Mouse (Mus musculus) left cerebral cortex, adult 2 months (tissue): Measurements from ENCODE around the gene Iqcb1. TPM values are rescaled to one million over a fixed set of nuclear protein-coding genes. Genes with fewer than 3 reads are reported as not detected.

Experiments used
- DNase-seq, 2 experiments: peaks; one replicate each; pipeline ENCODE4 v3.0.0; 2021 to 2022; ENCODE audit warnings: low spot score in 2 of 2, mixed read lengths in 1 of 2; ENCODE audit errors: extremely low spot score in 1 of 2
- H3K27ac ChIP-seq: fragments of 200-600 bp; 2 replicates; pipeline ENCODE4 v1.8.1; 2022
- H3K4me3 ChIP-seq: fragments of 200-600 bp; 2 replicates; pipeline ENCODE4 v1.8.1; 2022
- CTCF ChIP-seq: fragments of 200-600 bp; IDR thresholded peaks from 2 replicates; pipeline ENCODE4 v1.8.1; 2022; ENCODE audit warnings: antibody characterized with exemption, mild to moderate bottlenecking, moderate library complexity
- intact Hi-C: fragments of 180-260 bp; cut with DNase I; formaldehyde crosslinking; loops from one replicate; pipeline ENCODE4 v1.15.1; 2025
- microRNA-seq, 2 experiments: library from miRNA; unstranded; fragments of <30 nt; microRNA quantifications; one replicate each; pipeline ENCODE4 v1.2.0; 2021
- total RNA-seq, 2 experiments: library from RNA; stranded (reverse); gene quantifications; 2 replicates each; pipeline ENCODE4 v1.2.3; 2021

Gene Iqcb1
- total RNA-seq, 2 experiments from 2014 or later = 41.9 to 49.2 TPM

- Histone ChIP-seq H3K4me3 (no peak overlapping the region), H3K27ac (no peak overlapping the region)
- intact Hi-C loops = no loop called here
- no peak for DNase-seq
- TF ChIP-seq CTCF = no peak
These were observed 86.0 kb downstream of the Iqcb1 start for GRCm38 (mm10) chr16:36914195-36914594.

GRCm38 (mm10) chr16:36918505-36918904, 90.3 kb downstream of the Iqcb1 start:
- peak overlapping the region; percentile 24; the same call in 1 of the 2 replicates for H3K27ac ChIP-seq
- intact Hi-C loops = no loop called here
- TF ChIP-seq CTCF = no peak
- no peak for DNase-seq
- no peak overlapping the region for H3K4me3 ChIP-seq

GRCm38 (mm10) chr16:36920410-36920809, 92.2 kb downstream of the Iqcb1 start:
- no peak for TF ChIP-seq CTCF
- Histone ChIP-seq H3K27ac (no peak overlapping the region), H3K4me3 (no peak overlapping the region)
- DNase-seq = no peak
- intact Hi-C loops = loop anchor here (2.0 kb wide), 1 partner anchor 90 kb away; the partner anchor contains the start of gene Polq

GRCm38 (mm10) chr16:36921067-36921613, 93.0 kb downstream of the Iqcb1 start:
- Histone ChIP-seq H3K4me3 (no peak overlapping the region), H3K27ac (no peak overlapping the region)
- no peak for TF ChIP-seq CTCF
- intact Hi-C loops = loop anchor here (2.0 kb wide), 1 partner anchor 90 kb away; the partner anchor contains the start of gene Polq
- DNase-seq = no peak

GRCm38 (mm10) chr16:36921980-36922379, 93.8 kb downstream of the Iqcb1 start:
- Histone ChIP-seq H3K27ac (no peak overlapping the region), H3K4me3 (no peak overlapping the region)
- intact Hi-C loops = loop anchor here (2.0 kb wide), 1 partner anchor 89 kb away; the partner anchor contains the start of gene Polq
- TF ChIP-seq CTCF = no peak
- DNase-seq = no peak

Small RNA genes lying within 50 kb of the gene (microRNA-seq; reads per million reads assigned to microRNA genes)
- gene Gm22617 = 0 reads per million in 2 experiments

Other genes with a start within 250 kb of the Iqcb1 start
- gene Cd86, start 162.3 kb upstream of the Iqcb1 start, total RNA-seq = 1 to 10 TPM; 1.6 to 1.7 TPM
- under 1 TPM; 0.23 to 0.47 TPM for gene Ildr1, start 134.4 kb upstream of the Iqcb1 start, total RNA-seq
- gene Slc15a2, start 43.4 kb upstream of the Iqcb1 start, total RNA-seq = 10 to 100 TPM; 36.5 to 40.2 TPM
- 1 to 10 TPM; 1.3 to 1.4 TPM for gene Eaf2, start 46.6 kb downstream of the Iqcb1 start, total RNA-seq
- gene Golgb1, start 46.8 kb downstream of the Iqcb1 start, total RNA-seq = 10 to 100 TPM; 77.8 to 92.1 TPM
- 1 to 10 TPM; 3.6 to 3.7 TPM for gene Hcls1, start 106.6 kb downstream of the Iqcb1 start, total RNA-seq
- under 1 TPM in 1 of 2 experiments, not detected in 1; 0.36 TPM for gene Fbxo40, start 162.1 kb downstream of the Iqcb1 start, total RNA-seq
- 1 to 10 TPM; 1.7 to 2.1 TPM for gene Polq, start 183.4 kb downstream of the Iqcb1 start, total RNA-seq